Mouse (Mus musculus) frontal cortex, postnatal 25 days (tissue): ENCODE results near the gene Mcm9.
"Not testable (repeated sequence)": the region's sequence is repeated elsewhere in the genome, so short reads cannot be mapped to it uniquely, and the experiment has no call there.

Source experiments
- DNase-seq, 2 experiments: peaks; one replicate each; pipeline ENCODE4 v3.0.0; 2022; ENCODE audit warnings: low spot score in 2 of 2

Mcm9 gene

DNA sequence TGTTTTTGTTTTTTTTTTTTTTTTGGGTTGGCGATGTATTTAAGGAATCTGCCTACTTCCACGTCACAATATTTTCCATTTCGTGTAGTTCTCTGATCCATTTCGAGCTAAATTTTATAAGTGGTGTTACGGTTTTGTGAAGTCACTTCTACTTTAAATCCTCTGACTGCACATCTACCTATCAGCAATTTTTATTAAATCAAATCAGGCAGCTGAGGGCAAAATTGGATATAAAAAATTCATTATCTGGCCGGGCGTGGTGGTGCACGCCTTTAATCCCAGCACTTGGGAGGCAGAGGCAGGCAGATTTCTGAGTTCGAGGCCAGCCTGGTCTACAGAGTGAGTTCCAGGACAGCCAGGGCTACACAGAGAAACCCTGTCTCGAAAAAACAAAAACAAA, at the start of gene Mcm9:
Gene Mcm9 (minus strand): TSS at position 101 of the 400 bp plus-strand sequence.
- DNase-seq, result not testable (repeated sequence)

- DNase-seq, result no peak
Measured at GRCm38 (mm10) chr10:53661788-53662187, 31.5 kb upstream of the Mcm9 start.

- not testable (repeated sequence) for DNase-seq
Measured at GRCm38 (mm10) chr10:53654239-53654638, 24.0 kb upstream of the Mcm9 start.

DNA sequence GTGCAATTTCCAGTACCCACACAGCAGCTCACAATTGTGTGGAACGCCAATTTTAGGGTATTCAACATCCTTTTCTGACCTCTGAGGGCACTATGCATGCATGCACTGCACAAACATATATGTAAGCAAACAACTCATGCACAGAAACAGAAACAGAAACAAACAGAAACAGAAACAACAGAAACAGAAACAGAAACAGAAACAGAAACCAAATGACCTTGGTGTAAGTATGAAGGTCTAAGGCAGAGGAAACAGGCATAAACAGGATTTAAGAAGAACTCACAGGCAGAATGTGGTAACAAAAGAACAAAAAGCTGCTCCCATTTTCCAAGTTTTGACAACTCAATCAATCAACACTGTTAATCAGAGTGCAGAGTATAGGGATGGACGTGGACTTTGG, 20.4 kb upstream of the Mcm9 start:
- DNase-seq, result no peak

DNA sequence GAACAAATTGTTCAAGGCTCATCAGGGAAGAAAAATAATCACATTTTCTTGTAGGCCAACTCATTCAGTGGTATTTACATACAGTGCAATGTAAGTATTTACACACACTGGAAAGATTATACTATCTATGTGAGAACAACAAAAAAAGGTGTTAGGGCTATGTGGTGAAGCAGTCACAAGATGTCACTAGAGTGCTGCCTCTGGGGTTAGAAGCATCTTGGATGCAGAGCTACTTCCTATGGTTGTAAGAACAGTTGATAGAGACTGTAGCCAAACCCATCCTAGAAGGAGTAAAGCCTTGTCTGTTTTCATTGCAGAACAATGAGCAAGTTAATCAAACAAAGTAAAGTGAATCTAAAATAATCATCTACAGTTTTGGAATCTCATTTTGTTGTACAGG, 11.3 kb upstream of the Mcm9 start:
- peak in 1 of 2 experiments; percentile 15 for DNase-seq

DNA sequence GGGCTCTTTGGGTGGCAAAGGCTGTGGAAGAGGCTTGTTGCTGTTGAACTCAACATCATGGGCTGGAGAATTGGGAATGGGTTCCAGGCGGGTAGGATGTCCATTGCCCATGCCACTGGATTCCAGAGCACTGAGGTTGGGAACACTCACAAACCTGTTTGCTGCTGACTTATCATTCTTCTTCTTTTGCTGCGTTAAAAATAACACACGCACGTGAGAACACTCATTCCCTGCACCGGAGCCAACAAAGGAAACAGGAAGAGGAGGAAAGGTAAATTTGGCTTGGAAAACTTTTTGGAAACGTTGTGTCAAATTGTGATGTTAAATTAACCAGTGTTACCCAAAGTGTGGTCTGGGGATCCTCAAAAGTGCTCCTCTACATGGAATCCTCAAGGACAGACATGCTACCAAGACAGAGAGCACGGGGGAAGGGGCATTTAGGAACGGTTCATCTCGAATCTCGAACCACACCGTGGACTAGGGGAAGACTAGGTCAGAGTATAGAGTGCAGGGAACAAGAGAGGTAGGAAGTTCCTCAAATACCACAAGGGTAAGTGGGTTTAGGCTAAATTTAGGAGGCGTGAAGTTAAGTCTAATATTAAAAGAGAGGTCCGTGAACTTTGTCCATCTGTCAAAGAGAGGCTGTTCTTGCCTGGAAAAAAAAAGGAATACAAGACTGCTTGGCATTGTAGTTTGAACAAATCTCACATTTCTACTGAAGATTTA, 5.2 kb upstream of the Mcm9 start:
- DNase-seq, result no peak

- DNase-seq, result no peak
Measured at GRCm38 (mm10) chr10:53634160-53634559, 3.9 kb upstream of the Mcm9 start.

- DNase-seq, result peak; percentile 69 to 91
Measured at GRCm38 (mm10) chr10:53629918-53630250, 355 bp downstream of the Mcm9 start.

GRCm38 (mm10) chr10:53629247-53629917, 857 bp downstream of the Mcm9 start:
- peak; percentile 71 to 82 for DNase-seq

GRCm38 (mm10) chr10:53615850-53616616, 14.2 kb downstream of the Mcm9 start:
- no peak for DNase-seq

- DNase-seq, result no peak
Measured at GRCm38 (mm10) chr10:53613955-53614354, 16.3 kb downstream of the Mcm9 start.

DNA sequence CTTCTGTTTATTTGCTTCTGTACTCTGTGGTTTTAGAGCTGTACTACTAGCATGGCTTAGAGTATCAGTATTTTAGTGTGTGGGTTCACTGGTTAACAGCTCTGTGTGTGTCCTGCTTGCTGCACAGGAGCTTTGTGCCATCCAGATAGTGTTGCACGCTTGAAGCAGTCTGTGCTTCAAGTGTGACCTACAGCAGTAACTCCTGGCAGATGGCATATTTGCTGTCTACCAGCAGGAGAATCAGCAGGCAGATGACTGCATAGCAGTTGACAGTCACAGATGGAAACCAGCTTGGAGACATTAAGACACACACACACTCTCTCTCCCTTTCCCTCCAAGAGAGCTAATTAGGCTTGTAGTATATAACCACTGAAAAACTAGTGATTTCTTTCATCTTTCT, 18.1 kb downstream of the Mcm9 start:
- no peak for DNase-seq

- DNase-seq, result no peak
Measured at GRCm38 (mm10) chr10:53608274-53608673, 22.0 kb downstream of the Mcm9 start.

GRCm38 (mm10) chr10:53605328-53605727, 24.9 kb downstream of the Mcm9 start:
- no peak for DNase-seq

DNA sequence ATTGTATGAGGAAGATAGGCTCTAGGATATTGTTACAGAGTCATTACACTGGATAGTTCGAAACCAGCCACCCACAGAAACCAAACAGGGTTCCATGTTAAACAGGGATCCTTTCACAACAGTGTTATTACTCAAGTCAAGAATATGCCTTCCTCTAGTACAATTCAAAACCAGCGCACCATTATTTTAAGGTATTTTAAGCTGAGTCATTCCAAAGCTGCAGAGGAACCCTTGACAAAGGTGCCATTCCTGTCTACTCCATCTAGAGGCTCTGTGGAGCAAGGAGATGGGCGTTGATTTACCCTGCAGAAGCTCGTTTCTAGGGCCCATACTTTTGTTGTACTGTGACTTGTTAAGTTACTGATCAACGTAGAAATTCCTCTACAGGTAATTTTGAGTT, 31.4 kb downstream of the Mcm9 start:
- DNase-seq, result no peak

GRCm38 (mm10) chr10:53597121-53597881, 32.9 kb downstream of the Mcm9 start:
- peak; percentile 7 to 13 for DNase-seq

DNA sequence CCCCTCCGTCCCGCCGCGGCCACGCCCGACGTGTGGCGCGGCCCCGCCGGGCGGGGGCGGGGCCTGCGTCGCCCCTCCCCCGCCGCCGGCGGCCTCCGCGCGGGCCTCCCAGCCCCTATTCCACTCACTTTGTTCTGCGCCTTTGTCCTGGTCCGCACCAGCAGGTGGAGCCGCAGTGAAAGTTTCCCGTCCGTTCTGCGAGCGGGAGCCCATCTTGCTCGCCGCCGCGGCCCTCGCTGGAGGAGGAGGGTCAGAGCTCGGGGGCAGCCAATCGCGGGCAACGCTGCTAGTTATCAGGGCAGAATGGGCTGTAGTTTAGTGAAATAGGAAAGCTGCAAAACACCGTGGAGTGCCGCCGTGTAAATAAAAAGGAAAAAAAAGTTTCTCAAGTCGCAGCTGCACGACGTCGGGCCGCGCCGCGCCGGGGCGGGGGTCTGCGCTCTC, 33.5 kb downstream of the Mcm9 start, which contains the start of gene Asf1a:
Gene Asf1a (plus strand): TSS at position 81 of the 444 bp plus-strand sequence.
- peak; percentile 86 to 89 for DNase-seq

DNA sequence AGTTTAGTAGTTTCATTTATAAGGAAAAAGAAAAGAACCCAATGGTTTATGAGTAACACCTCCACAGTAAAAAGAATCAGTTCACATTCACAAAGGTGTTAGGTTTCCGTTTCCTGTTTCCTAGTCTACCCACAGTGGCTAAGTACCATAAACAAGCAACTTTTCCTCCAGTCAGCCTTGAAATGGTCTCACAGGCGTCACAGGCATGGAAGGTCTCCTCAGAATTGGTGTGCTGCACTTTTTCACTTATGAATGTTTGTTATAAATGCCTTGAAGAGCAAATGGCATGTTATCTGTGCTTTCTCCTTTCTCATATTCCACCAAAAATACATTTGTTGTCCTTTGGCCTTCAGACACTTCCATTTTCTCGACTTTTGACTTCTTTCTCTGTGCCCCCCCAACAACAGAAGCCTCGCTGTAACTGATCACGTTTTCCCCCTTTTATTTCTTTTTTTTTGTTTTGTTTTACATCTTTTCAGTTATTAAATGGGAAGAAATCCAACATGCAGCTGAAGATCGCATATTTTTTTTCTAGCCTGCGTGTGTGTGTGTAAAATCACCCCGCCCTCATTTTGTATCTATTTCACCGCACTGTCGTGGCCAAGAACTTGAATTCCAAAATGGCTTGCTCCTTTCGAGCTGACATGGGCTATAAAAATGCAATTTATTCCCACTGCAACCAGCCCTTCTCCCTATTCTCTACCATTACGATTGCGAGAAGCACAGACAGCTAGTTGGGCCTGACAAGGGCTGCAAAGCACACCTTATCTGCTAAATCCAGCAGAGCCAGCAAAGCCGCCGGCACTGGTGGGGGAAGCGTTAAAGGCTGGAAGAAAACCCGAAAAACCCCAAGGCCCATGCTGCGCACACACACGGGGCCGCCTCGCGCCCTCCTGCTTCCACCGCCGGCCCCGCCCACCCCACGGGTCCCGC, 34.2 kb downstream of the Mcm9 start:
- peak; percentile 57 to 68 for DNase-seq

- no peak for DNase-seq
Measured at GRCm38 (mm10) chr10:53585777-53586176, 44.5 kb downstream of the Mcm9 start.

DNA sequence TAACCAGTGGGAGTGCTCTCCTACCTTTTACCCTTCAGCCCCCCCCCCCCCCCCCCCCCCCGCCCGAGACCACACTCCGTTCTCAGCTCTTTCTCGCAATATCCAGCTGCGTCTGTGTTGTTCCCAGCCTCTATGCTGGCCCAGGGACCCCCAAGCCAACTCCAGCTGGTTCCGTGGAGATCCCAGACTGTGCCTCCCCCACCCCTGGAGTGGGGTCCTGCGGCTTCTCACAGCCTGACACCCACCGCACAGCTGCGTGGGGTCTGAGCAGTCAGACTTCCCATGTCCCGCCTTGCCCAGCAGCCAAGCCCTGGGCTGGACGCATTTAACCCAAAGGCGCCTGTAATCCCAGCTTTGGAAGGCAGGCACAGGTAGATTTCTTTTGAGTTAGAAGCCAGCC, 49.2 kb downstream of the Mcm9 start:
- DNase-seq, result no peak
